Mouse (Mus musculus): ENCODE results near the gene Cradd.

- TF ChIP-seq EP300 (IDR thresholded peaks at IDR 0.05) (no peak), CTCF (IDR thresholded peaks at IDR 0.05) (no peak)
These were observed 26.2 kb downstream of the Cradd start for GRCm38 (mm10) chr10:95297690-95298104.
